Mouse (Mus musculus): ENCODE measurements around the gene Micu2.

- TF ChIP-seq POLR2A (IDR thresholded peaks at IDR 0.05; ENCODE audit: extremely low read depth, insufficient read depth, low read length) (no peak), CTCF (IDR thresholded peaks at IDR 0.05; ENCODE audit: extremely low read depth, insufficient read depth, low read length) (no peak)
Observed at GRCm38 (mm10) chr14:57933608-57934007, 65.5 kb downstream of the Micu2 start.
